Mouse (Mus musculus) small intestine, adult 2 months (tissue): ENCODE measurements at regions not wholly inside any gene's neighbourhood (a gene's known extent, or its start where the extent isn't known, plus 50 kb on each side); places are given as distances from the start of the nearest gene placed in this dataset.
"Not testable (repeated sequence)": the region's sequence is repeated elsewhere in the genome, so short reads cannot be mapped to it uniquely, and the experiment has no call there.

Source experiments
- H3K27ac ChIP-seq: fragments of 200-500 bp; 2 replicates; pipeline ENCODE4 v1.5.1; 2012; ENCODE audit warnings: low read depth, low read length, control low read depth, inconsistent platforms; ENCODE audit not compliant: insufficient read depth
- H3K27me3 ChIP-seq: fragments of 200-500 bp; 2 replicates; pipeline ENCODE4 v1.6.1; 2012; ENCODE audit warnings: mild to moderate bottlenecking, moderate library complexity, low read length, inconsistent platforms; ENCODE audit not compliant: control insufficient read depth, insufficient read depth
- H3K36me3 ChIP-seq: fragments of 200-500 bp; 2 replicates; pipeline ENCODE4 v1.6.1; 2012; ENCODE audit warnings: mild to moderate bottlenecking, low read length, control low read depth, inconsistent platforms; ENCODE audit not compliant: control insufficient read depth, insufficient read depth
- H3K4me1 ChIP-seq: fragments of 200-500 bp; 2 replicates; pipeline ENCODE4 v1.6.1; 2012; ENCODE audit warnings: low read length, inconsistent platforms, mixed read lengths; ENCODE audit not compliant: control insufficient read depth, insufficient read depth, insufficient read length
- H3K4me3 ChIP-seq: fragments of 200-500 bp; 2 replicates; pipeline ENCODE4 v1.5.1; 2012; ENCODE audit warnings: low read depth, mild to moderate bottlenecking, control low read depth, inconsistent platforms, low read length, moderate library complexity
- CTCF ChIP-seq: fragments of 200-500 bp; IDR thresholded peaks from 2 replicates; pipeline ENCODE4 v1.5.1; 2012; ENCODE audit warnings: low read depth, mild to moderate bottlenecking, control low read depth, inconsistent platforms, low read length, moderate library complexity, mixed read lengths; ENCODE audit not compliant: insufficient replicate concordance, insufficient read length; ENCODE audit errors: extremely low read depth
- POLR2A ChIP-seq: fragments of 200-500 bp; IDR thresholded peaks from 2 replicates; pipeline ENCODE4 v1.6.1; 2012; ENCODE audit warnings: low read depth, mild to moderate bottlenecking, control low read depth, inconsistent platforms, low read length, moderate library complexity
- WGBS: fragments of 180-500 bp; shearing (Covaris S2); methylation state at CpG from one replicate; pipeline ENCODE4 v1.1.7; 2018; 5-methylcytosine and 5-hydroxymethylcytosine counted together

DNA sequence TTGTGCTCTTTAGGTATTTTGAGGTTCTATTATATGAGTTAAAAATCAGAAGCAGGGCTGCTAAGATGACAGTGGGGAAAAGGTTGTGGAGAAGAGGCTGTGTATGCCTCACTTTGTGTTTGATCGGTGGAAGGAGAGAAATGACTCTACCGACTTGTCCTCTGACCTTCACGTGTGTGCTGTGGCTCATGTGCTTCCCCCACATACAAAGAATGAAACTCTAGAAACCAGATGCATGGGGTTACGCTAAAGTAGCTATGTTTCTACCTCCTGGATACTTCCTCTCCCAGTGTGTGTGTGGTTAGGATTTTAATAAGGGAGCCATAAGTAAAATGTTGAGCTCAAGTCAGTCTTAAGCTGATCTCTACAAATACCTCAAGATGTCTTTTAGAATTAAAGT is 148.1 kb upstream of the 1700056E22Rik start:
- Histone ChIP-seq H3K36me3 (no peaks in the 10 kb centered on the region), H3K27ac (no peak overlapping the region), H3K4me3 (no peak overlapping the region), H3K27me3 (no peaks in the 10 kb centered on the region), H3K4me1 (no peaks in the 10 kb centered on the region)
- 88% methylated on average over 4 of the region's 4 CpGs for WGBS
- no peak for TF ChIP-seq POLR2A
- no peak for TF ChIP-seq CTCF

DNA sequence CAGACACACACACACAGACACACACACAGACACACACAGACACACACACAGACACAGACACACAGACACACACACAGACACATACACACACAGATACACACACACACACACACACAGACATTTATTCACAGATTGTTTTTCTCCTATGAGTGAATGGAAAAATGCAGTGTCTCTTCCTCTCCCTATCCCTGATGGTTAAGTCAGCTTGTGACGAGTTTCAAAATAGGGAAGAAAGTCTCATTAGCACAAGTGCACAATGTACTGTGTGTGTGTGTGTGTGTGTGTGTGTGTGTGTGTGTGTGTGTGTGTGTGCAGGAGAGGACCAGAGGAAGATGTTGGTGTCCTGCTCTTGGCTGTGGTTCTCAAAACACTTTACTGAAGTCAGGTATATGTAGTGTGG is 140.3 kb upstream of the 1700056E22Rik start:
- H3K27ac ChIP-seq, H3K36me3 ChIP-seq, H3K4me3 ChIP-seq, H3K4me1 ChIP-seq, H3K27me3 ChIP-seq: not testable (repeated sequence)
- 68% methylated on average over 1 of the region's 1 CpGs for WGBS

DNA sequence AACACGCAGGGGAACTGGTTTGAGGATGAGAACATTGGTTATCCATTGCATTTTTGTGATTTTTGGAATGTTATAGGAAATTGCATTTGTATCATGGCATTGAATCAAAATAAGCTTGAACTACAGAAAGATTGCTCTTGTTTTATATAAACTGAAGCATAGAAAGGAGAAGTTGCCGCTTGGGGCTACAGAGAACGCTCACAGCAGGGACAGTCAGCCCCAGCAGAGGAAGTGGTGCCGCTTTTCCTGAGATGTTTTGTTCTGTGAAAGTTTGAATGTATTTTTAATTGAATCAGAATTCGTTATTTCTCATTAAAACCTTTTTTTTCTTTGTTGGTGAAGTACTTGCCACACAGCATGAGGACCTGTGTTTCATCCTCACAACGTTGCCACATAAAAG is 139.6 kb upstream of the 1700056E22Rik start:
- no peak for TF ChIP-seq POLR2A
- no peak for TF ChIP-seq CTCF
- 75% methylated on average over 6 of the region's 6 CpGs for WGBS
- no peak overlapping the region for H3K4me3 ChIP-seq
- H3K4me1 ChIP-seq, result no peaks in the 10 kb centered on the region
- H3K27ac ChIP-seq, result no peak overlapping the region
- H3K36me3 ChIP-seq, result no peaks in the 10 kb centered on the region
- no peaks in the 10 kb centered on the region for H3K27me3 ChIP-seq

DNA sequence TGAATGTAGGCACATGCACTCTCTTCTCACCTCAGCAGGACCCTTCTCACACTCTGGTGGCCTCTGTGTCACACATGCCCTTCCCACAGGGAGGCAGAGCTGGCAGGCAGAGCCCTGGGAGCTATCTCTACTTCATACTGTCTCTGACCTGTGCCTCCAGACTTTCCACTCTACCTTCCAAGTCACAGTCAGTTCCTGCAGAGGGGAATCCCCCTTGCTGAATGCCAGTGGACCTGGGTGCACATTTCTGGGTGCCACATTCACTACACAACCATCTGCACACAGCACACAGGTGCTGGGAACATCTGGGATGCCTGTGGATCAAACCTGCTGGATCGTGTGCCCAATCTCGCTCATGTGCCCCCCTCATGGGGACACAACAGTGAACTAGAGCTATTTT is 138.9 kb upstream of the 1700056E22Rik start:
- Histone ChIP-seq H3K4me3 (no peak overlapping the region), H3K36me3 (no peaks in the 10 kb centered on the region), H3K27ac (no peak overlapping the region), H3K4me1 (no peaks in the 10 kb centered on the region), H3K27me3 (no peaks in the 10 kb centered on the region)
- no peak for TF ChIP-seq POLR2A
- TF ChIP-seq CTCF, result no peak
- WGBS, result 86% methylated on average over 2 of the region's 2 CpGs

DNA sequence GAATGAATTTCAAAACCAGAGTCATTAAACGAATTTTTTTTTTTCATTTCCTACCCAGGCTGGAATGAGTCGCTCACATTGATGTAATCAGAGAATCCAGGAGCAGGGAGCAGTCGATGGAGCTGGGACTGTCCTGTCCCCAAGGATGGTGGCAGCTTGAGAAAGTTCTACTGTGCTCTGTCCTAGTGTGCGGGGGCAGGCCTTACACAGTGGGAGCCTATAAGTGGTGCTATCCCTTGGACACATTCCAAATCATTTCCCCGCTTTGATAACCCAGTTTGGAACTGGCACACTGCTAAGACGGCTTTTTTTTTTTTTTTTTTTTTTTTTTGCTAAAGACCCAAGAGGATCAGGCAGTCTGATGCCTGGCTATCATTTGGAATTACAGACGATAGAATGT is 137.5 kb upstream of the 1700056E22Rik start:
- H3K36me3 ChIP-seq, result no peaks in the 10 kb centered on the region
- no peaks in the 10 kb centered on the region for H3K4me1 ChIP-seq
- H3K4me3 ChIP-seq, result no peak overlapping the region
- no peak for TF ChIP-seq CTCF
- no peak for TF ChIP-seq POLR2A
- H3K27me3 ChIP-seq, result no peaks in the 10 kb centered on the region
- no peak overlapping the region for H3K27ac ChIP-seq
- WGBS, result 40% methylated on average over 7 of the region's 7 CpGs

DNA sequence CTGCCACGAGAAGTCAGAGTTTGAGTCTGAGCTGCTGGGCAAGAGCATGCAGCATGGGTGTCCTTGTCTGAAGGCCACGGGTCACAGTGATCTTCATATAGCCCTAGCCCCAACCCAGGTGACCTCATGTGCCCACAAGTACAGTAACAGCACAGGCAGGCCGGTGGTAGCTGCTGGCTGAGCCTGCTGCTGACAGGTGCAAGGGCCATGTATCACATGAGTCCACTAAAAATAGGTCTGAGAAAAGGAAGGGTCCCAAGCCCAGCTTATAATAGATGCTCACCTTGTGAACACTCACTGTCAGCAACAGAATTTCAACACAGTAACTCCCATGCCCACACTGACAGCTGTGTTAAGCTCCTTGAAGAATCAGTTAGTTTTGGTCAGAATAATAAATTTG is 136.8 kb upstream of the 1700056E22Rik start:
- no peaks in the 10 kb centered on the region for H3K4me1 ChIP-seq
- H3K4me3 ChIP-seq, result no peak overlapping the region
- TF ChIP-seq CTCF, result no peak
- no peak for TF ChIP-seq POLR2A
- no peak overlapping the region for H3K27ac ChIP-seq
- no peaks in the 10 kb centered on the region for H3K36me3 ChIP-seq
- no peaks in the 10 kb centered on the region for H3K27me3 ChIP-seq
- 71% methylated on average over 3 of the region's 3 CpGs for WGBS

DNA sequence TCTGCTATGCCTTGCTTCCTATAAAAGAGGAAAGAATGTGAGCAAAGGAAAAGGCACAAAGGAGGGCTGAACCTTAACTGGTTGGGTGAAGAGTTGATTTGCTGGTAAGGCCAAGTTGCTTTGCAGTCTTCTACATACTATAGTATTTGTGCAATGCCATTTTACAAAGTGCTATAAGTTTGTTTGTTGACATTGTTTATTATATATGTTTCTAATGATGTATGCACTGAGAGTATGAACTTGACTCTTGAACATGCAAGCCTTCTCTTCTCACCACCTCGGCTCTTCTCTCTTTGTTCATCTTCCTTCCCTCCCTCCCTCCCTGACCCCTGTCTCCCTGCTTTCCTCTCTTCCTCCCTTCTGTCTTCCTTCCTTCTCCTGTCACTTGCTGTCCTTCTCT is 135.9 kb upstream of the 1700056E22Rik start:
- Histone ChIP-seq H3K4me3 (no peak overlapping the region), H3K4me1 (no peaks in the 10 kb centered on the region), H3K27ac (no peak overlapping the region), H3K36me3 (no peaks in the 10 kb centered on the region), H3K27me3 (no peaks in the 10 kb centered on the region)
- no peak for TF ChIP-seq POLR2A
- WGBS, result 54% methylated on average over 1 of the region's 1 CpGs

DNA sequence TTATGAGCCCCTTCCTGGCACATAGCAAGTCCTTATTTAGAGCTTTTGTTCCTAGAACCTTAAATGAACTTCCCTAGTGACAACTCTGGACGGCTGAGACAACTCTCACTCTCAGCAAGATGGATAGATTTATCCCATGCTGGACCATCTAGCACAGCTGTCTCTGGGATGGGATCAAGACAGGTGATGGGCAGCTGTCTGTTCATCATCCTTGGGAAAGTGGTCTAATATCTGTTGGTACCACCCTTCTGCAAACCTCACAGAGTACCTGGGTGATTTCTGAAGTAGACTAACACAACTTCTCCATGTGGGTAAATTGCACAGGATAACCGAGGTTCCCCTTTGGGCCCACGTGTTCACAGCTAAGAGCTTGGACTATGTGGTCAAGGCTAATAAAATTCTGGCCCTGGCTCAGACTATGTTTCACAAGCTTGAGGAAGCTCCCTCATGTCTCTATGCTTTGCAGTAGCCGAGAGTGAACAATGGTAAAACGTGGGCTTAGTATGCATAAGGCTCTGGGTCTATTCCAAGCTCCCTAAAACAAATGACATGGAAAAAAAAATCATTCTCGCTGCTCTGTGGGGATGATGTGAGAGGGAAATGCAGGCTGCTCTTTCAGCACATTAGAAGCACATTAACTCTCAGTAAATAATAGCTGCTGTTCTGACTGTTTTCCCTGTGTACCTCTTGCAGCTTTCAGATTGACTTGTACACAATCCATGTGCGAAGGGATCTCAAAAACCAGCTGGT is 135.1 kb upstream of the 1700056E22Rik start:
- Histone ChIP-seq H3K4me1 (no peaks in the 10 kb centered on the region), H3K27ac (no peak overlapping the region), H3K36me3 (no peaks in the 10 kb centered on the region), H3K4me3 (no peak overlapping the region), H3K27me3 (no peaks in the 10 kb centered on the region)
- no peak for TF ChIP-seq CTCF
- TF ChIP-seq POLR2A, result no peak
- WGBS, result 45% methylated on average over 7 of the region's 7 CpGs
